Mouse (Mus musculus) frontal cortex, postnatal 25 days (tissue): Measurements from ENCODE around the gene Sdhb.
A peak's percentile ranks its signal among the peaks of the same experiment; 100 is the strongest.

Source experiments
- DNase-seq, 2 experiments: peaks; one replicate each; pipeline ENCODE4 v3.0.0; 2022; ENCODE audit warnings: low spot score in 2 of 2

Sdhb gene

DNA sequence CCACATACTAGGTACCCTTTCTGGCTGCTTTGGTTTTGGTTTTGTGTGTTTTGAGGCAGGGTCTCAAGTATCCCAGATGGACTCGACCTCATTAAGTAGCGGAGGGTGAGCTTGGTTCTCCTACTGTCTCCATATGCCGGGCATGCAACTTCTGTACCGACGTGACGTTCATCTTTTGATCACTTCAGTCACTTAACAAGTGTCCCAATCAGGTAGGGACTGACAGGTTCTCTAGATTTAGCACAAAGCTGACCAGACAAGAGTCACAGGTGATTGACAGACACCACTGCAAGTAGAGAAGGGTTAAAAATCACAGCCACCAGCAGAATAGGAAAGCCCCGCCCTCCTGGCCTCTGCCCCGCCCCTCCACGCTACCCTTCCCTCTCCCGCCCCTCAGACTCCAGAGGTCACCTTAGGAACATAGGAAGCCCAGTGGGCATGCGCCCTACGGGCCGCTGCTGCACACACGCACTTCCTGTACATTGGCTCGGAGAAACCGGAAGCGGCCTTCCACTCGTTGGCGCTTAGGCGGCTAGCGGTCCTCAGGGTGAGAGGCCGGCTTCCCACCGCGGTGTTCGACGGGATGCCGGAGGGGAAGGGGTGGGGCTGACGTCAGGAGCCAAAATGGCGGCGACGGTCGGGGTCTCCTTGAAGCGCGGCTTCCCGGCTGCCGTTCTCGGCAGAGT is at the start of gene Sdhb:
TSS of gene Sdhb (plus strand) at position 423 of the 686 bp plus-strand sequence.
- peak; percentile 88 to 92 for DNase-seq

DNA sequence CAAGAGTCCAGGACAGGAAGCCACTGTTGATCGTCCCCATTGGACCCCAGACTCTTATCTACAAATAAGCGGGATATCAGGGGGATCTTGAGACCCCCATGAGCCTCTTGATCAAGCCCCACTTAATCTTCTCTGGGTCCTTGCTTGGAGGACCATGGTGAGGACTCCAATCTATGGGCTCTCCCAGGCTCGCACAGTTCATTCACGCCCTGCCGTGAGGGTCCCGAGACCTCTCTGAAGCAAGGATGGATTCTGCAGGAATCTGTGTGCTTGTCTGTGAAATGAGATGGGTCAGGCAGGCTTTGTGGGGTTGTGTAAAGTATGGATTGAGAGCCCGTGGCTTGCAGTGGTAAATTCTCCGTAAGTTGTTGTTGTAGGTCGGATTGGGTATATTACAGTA is 49.6 kb upstream of the Sdhb start:
- no peak for DNase-seq

DNA sequence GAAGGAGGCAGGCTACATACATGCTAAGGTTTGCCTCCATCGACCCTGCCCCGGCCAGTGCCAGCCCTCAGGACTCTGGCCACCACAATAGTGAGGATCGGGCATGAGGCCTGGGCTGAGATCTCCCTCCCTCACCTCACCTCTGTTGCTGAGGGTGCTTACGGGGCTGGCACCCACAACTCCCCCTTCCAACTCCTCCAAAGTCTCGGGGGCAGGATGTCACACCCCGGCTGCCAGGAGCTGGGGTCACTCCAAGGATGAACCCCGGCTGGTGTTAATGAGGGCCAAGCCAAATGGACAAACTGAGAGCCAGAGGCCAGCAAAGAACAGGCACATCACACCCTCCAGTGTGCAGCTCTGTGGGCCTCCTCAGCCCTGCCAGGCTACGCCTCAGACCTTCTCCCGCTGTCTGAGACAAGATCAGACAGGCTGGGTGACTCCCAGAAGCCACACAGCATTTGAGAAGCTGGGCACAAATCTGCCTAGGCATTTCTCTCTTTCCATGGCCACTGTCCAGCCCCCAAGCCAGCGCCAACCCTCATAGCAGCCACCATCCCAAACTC is 48.7 kb upstream of the Sdhb start:
- DNase-seq, result no peak

DNA sequence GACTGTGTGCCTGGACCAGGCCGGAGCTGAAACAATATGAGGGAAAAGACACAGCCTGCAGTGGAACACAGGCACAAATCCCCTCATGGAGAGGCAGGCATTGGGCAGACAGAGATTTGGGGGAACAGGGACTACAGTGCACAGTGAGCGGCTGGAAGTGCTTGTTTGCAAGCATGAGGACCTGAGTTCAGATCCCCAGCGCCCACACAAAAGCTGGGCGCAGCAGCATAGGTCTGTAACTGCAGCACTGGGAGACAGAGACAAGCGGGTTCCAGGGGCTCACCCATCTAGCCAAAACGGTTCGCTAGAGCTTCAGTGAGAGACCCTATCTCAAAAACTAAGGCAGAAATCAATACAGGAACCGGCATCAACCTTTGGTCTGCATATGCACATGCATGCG is 47.4 kb upstream of the Sdhb start:
- DNase-seq, result no peak

GRCm38 (mm10) chr4:140914731-140915131 is 46.3 kb upstream of the Sdhb start:
- DNase-seq, result no peak

- no peak for DNase-seq
Observed at GRCm38 (mm10) chr4:140915235-140915634, 45.8 kb upstream of the Sdhb start.

DNA sequence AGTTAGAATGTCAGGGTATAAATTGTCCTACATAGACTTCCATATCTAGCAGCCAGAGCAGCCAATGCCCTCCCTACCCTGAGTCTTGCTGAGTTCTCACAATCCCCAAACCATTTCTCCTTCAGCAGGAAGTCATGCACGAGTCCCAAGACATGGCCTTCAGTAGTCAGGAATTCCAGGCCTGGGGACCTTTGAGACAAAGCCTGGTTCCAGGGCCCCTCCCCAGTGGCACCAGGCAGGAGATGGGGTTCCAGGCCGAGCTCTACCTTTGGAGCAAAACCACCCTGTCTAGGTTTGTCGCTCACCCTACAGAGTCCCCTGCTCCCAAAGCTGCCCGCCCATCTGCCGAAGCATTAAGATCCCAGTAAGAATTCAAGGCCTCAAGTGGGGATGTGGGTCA is 44.7 kb upstream of the Sdhb start:
- no peak for DNase-seq

DNA sequence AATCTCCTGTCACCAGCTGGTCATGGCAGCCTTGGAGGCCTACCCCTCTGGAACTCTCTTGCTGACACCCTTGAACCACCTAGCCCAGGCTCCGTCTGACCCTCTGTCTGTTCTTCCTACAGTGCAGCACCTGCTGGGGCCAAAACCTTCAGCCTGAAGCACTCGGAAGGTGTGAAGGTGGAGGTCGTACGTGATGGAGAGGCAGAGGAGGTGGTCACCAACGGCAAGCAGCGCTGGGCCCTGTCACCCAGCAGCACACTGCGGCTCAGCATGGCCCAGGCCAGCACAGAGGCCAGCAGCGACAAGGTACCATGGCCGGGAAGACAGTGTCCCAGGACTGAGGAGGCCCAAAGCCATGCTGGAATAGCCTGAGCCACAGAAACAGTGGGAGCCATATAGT is 43.6 kb upstream of the Sdhb start:
- DNase-seq, result no peak

DNA sequence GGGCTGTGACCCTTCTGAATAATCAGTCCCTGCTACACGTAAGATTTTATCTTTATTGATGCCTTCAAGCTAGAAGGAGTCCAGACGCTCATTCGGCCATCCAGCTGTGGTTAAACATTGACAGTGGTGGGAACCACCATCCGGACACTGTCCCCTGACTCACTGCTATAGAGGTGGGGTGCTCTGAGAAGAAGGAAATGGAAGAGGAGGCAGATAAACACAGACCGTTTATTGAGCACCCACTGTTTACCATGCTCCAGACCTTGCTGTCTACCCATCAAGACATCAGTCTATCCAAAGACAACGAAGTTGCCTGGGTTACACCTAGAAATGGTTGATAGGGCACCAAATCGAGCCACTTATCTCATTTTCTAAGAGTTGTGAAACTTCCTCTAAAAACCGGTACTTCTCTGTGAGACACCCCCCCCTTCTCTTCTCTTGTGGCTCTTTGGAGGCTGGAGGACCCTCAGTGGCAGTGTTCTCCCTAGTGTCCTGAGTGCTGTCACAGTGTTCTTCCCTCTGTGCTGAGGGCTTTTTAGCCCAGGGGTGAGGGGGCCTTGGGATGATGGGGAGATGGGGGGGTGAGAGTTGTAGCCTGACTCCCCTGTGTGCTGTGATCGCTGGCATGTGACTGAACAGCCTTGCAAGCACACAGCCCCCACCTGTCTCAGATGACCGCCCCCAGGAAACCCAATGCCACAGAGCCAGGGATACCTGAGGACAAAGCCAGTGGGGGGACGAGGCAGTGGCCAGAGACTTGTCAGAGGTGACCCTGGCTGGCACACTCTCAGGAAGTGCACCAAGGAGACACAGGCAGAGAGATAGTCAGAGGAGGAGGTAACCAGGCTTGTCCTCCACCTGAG is 40.8 kb upstream of the Sdhb start:
- no peak for DNase-seq

- no peak for DNase-seq
Observed at GRCm38 (mm10) chr4:140922508-140922907, 38.5 kb upstream of the Sdhb start.

DNA sequence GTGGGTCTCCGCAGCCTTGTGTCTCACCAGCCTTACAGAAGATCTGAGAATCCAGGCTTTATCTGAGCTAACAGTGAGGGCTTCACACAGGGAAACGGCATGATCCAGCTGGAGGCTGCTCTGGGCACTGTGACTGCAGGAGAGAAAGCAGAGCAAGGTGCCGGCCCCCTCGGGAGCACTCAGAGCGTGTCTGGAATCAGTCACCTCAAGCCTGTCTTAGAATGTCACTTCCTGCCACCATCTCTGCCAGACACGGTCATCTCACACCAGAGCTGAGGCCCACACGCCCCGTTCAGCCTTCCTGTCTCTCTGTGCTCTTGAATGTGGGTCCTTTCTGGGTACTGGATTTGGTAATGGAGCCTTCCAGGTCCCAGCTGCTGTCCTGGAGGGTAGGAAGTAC is 35.4 kb upstream of the Sdhb start:
- DNase-seq, result no peak

- no peak for DNase-seq
Observed at GRCm38 (mm10) chr4:140928349-140928748, 32.7 kb upstream of the Sdhb start.

DNA sequence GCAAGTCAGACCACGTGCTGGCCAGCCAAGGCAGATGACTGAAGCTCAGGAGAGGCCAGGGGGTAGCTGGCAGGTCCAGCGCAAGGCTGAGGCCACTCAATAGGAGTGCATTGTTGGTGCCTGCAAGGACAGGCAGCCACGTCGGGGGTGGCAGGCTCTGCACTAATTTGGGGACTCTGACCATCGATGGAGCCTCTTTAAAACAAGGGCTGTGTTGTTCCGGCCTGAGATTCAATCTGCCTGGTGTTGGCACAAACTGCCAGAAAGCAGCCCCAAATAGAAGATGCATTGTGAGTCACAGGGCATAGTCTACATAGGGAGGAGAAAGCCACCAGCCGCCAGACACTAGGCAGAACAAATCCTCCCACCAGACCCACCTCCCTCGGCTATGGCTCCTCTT is 31.3 kb upstream of the Sdhb start:
- DNase-seq, result peak; percentile 28 to 34

GRCm38 (mm10) chr4:140930900-140931470 is 30.0 kb upstream of the Sdhb start:
- DNase-seq, result no peak

- DNase-seq, result no peak
Observed at GRCm38 (mm10) chr4:140935643-140936042, 25.4 kb upstream of the Sdhb start.

DNA sequence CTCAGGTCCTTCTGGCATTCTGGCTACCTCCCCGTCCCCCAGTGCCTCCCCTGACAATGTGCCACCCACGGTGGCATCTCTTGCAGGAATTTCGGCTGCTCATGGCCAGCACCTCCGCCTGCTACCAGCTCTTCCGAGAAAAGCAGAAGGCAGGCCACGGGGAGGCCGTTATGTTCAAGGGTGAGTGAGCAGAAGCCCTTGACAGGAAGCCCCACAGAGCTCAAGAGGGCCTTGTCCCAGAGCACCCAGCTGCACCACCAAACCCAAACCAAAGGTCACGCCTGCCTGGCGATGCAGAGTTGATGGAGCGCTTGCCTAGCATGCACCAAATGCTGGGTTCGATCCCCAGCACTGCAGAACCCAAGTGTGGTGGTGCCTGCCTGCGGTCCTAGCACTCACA is 16.6 kb upstream of the Sdhb start:
- DNase-seq, result no peak

DNA sequence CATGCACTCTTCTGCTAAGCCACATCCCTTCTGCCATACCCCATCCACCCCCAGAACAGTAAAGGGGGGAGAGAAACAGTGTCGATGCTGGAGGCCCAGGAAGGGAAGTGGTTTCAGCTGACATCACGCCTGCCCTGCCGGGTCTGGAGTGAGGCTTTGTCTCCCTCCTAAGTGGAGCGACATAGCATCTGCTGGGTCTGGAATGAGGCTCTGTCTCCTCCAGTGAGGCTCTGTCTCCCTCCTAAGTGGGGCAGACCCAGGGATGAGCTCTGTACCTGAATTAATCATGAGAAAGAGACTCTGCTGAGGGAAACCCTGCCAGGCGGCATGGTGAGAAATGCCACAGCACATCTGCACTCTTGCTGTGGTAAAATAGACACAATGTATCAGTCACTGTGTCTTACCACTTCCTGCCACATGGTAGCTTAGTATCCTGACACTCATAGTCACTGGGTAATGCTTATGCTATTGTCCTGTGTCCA is 16.0 kb upstream of the Sdhb start:
- DNase-seq, result no peak

DNA sequence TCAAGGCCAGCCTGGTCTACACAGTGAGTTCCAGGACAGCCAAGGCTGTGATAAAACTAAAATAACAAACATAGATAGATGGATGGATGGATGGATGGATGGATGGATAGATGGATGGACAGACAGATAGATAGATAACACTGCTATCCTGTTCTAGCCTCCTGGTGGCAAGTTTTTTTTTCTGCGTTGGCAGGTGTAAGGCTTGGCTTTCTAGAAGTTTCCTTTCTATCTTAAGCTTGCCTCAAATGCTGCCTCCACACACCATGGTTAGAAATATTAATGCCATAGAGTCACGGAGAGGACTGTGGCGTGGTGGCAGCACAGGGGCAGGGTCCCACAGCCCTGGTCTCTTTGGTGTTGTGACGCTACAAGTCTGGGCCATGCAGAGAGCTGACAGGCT is 15.4 kb upstream of the Sdhb start:
- DNase-seq, result no peak

GRCm38 (mm10) chr4:140946048-140946447 is 15.0 kb upstream of the Sdhb start:
- no peak for DNase-seq

- DNase-seq, result no peak
Observed at GRCm38 (mm10) chr4:140946580-140947205, 14.3 kb upstream of the Sdhb start.

GRCm38 (mm10) chr4:140947487-140948440 is 13.2 kb upstream of the Sdhb start:
- DNase-seq, result no peak
